Mouse (Mus musculus): ENCODE results near the gene Fos.

GRCm38 (mm10) chr12:85429999-85430398, 43.7 kb upstream of the Fos start:
- TF ChIP-seq CTCF (IDR thresholded peaks at IDR 0.05; ENCODE audit: extremely low read depth, insufficient read length, insufficient replicate concordance, low read depth, low read length) = no peak
- TF ChIP-seq POLR2A (IDR thresholded peaks at IDR 0.05; ENCODE audit: low read depth, low read length) = no peak

Data from small intestine, adult 2 months (tissue).